In the genomic region with DNA sequence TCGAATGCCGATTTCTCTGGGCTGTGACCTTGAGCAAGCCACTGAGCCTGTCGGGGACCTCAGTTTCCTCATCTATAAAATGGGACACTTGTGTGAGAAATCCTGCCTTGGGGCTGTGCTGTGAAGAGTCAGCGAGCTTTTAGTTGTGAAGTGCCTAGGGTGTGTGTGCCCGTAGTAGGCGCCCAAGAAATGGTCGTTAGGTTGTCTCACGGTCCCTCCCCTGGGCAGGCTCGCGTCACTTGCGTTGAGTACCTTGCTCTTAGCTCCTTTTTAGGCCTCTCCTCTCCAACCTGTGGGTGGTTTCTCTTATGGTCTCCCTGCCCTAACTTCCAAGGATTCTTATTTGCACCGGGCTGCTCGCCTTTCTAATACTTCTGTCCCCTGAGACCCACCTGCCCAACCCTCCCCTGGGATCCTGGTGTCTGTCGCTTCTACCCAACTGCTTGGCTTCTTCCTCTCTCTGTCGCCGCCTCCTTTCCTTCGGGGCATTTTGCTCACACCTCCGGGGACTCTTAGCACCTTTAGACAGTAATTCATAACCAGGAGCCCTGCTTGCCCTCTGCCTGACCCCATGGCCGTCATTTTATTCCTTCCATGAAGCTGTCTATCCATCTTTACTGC, we compare ENCODE assay signal across 8 mouse cellular contexts. TPM values are rescaled to one million over a fixed set of nuclear protein-coding genes. Genes with fewer than 3 reads are reported as not detected.
A peak's percentile ranks its signal among the peaks of the same experiment; 100 is the strongest.
DNase-seq lines count a peak whose midpoint lies in the region; ATAC-seq and TF ChIP-seq lines count a peak whose summit lies in the region.

No protein-coding gene starts in this region.

- intact Hi-C loops in left cerebral cortex, postnatal 14 days (cut with DNase I), result loop anchor here (5.0 kb wide), 2 partner anchors 38 to 62 kb away; no protein-coding TSS in a partner anchor

- H3K9me3 ChIP-seq in G1E (replicated peaks), result 0 out of 2 replicates have a peak, but pooled peaks cover 2% of the 10 kb centered on the region
- H3K9me3 ChIP-seq in embryonic facial prominence, embryonic 13.5 days, result no peaks in the 10 kb centered on the region
- no peaks in the 10 kb centered on the region for H3K9me3 ChIP-seq in heart, postnatal 0 days (replicated peaks; ENCODE audit: control insufficient read depth, low read length)

- H3K4me3 ChIP-seq in kidney, adult 2 months (ENCODE audit: insufficient read depth, low read depth, low read length), result peak overlapping the region; percentile 92
- peak overlapping the region; percentile 95 for H3K4me3 ChIP-seq in G1E (ENCODE audit: low read depth, low read length)
- H3K4me3 ChIP-seq in embryonic facial prominence, embryonic 13.5 days, result peak overlapping the region; percentile 72
- peak overlapping the region; percentile 100 for H3K4me3 ChIP-seq in heart, postnatal 0 days (ENCODE audit: low read depth, low read length)

- DNase-seq in kidney, adult 2 months, result peak; percentile 58
- no peak for DNase-seq in kidney, adult 18-20 months
- DNase-seq in G1E (ENCODE audit: low spot score), result no peak
- peak; percentile 51 for DNase-seq in heart, postnatal 0 days (ENCODE audit: low spot score)
- DNase-seq in left cerebral cortex, postnatal 14 days (ENCODE audit: low spot score in 2 of 2), result peak; percentile 6 to 19
- peak; percentile 65 to 67 for DNase-seq in spleen, postnatal 10 days (ENCODE audit: low spot score in 2 of 2)

- WGBS in kidney, adult 2 months, result under 1% methylated on average over 19 of the region's 19 CpGs
- WGBS in embryonic facial prominence, embryonic 13.5 days, result 1% methylated on average over 19 of the region's 19 CpGs
- under 1% methylated on average over 19 of the region's 19 CpGs for WGBS in heart, postnatal 0 days

- 0 out of 2 replicates have a peak, but pooled peaks cover 11% of the 10 kb centered on the region for H3K4me1 ChIP-seq in kidney, adult 2 months (ENCODE audit: control insufficient read depth, insufficient read depth, low read length)
- H3K4me1 ChIP-seq in G1E (ENCODE audit: insufficient read depth, low read depth, low read length), result peaks cover 51% of the 10 kb centered on the region
- H3K4me1 ChIP-seq in embryonic facial prominence, embryonic 13.5 days, result peaks cover 21% of the 10 kb centered on the region
- H3K4me1 ChIP-seq in heart, postnatal 0 days (ENCODE audit: control insufficient read depth, insufficient read depth), result peaks cover 30% of the 10 kb centered on the region

- H3K36me3 ChIP-seq in kidney, adult 2 months (ENCODE audit: control insufficient read depth, insufficient read depth, low read length), result no peaks in the 10 kb centered on the region
- no peaks in the 10 kb centered on the region for H3K36me3 ChIP-seq in G1E (replicated peaks)
- no peaks in the 10 kb centered on the region for H3K36me3 ChIP-seq in embryonic facial prominence, embryonic 13.5 days
- no peaks in the 10 kb centered on the region for H3K36me3 ChIP-seq in heart, postnatal 0 days (replicated peaks; ENCODE audit: control insufficient read depth, insufficient read depth, low read length)

- ATAC-seq in G1E (ENCODE audit: extremely low read depth, insufficient number of reproducible peaks, low FRiP score, poor library complexity, severe bottlenecking), result no peak
- no peak for ATAC-seq in embryonic facial prominence, embryonic 13.5 days (ENCODE audit: insufficient number of reproducible peaks, insufficient read depth, low FRiP score, low TSS enrichment, low read depth)
- ATAC-seq in heart, postnatal 0 days (ENCODE audit: insufficient read depth, low read depth), result peak; percentile 5
- ATAC-seq in megakaryocyte, adult 5-6 weeks (ENCODE audit: poor library complexity, severe bottlenecking), result 0 out of 2 replicates have a peak, but pooled peaks have one; percentile 11

- no peak for TF ChIP-seq CTCF in kidney, adult 2 months (conservative IDR thresholded peaks at IDR 0.05; ENCODE audit: insufficient read depth, insufficient read length, low read depth, low read length)
- TF ChIP-seq CTCF in G1E (IDR thresholded peaks at IDR 0.05; ENCODE audit: low read depth, low read length), result no peak
- no peak for TF ChIP-seq CTCF in heart, postnatal 0 days (IDR thresholded peaks at IDR 0.05; ENCODE audit: low read depth)

- peak overlapping the region; percentile 79 for H3K27ac ChIP-seq in kidney, adult 2 months (ENCODE audit: insufficient read depth, low read depth, low read length)
- peak overlapping the region; percentile 62 for H3K27ac ChIP-seq in embryonic facial prominence, embryonic 13.5 days
- peak overlapping the region; percentile 99 for H3K27ac ChIP-seq in heart, postnatal 0 days (ENCODE audit: low read depth)

- TF ChIP-seq EP300 in heart, postnatal 0 days (IDR thresholded peaks at IDR 0.05; ENCODE audit: low read depth), result no peak

- H3K9ac ChIP-seq in embryonic facial prominence, embryonic 13.5 days, result peak overlapping the region; percentile 72
- H3K9ac ChIP-seq in heart, postnatal 0 days (replicated peaks; ENCODE audit: low read depth, low read length), result peak overlapping the region; percentile 99

- peak overlapping the region; percentile 86 for H3K4me2 ChIP-seq in embryonic facial prominence, embryonic 13.5 days
- H3K4me2 ChIP-seq in heart, postnatal 0 days (ENCODE audit: low read depth, low read length), result peak overlapping the region; percentile 85

- TF ChIP-seq POLR2A in kidney, adult 2 months (IDR thresholded peaks at IDR 0.05; ENCODE audit: low read depth, low read length), result no peak

- H3K27me3 ChIP-seq in kidney, adult 2 months (replicated peaks; ENCODE audit: control insufficient read depth, insufficient read depth, low read length), result no peaks in the 10 kb centered on the region; the same call in 1 of the 2 replicates
- no peaks in the 10 kb centered on the region for H3K27me3 ChIP-seq in G1E (ENCODE audit: insufficient read depth, low read length)
- H3K27me3 ChIP-seq in embryonic facial prominence, embryonic 13.5 days, result no peaks in the 10 kb centered on the region
- no peaks in the 10 kb centered on the region for H3K27me3 ChIP-seq in heart, postnatal 0 days (ENCODE audit: control insufficient read depth, insufficient read depth, low read length)

RNA-seq across cellular contexts. Expression of a gene that starts 0.7 kb away (rescaled TPM):
- polyA plus RNA-seq in kidney, adult 2 months (2012; rRNA removed), result 30.6 and 33.1 TPM in 2 replicates
- total RNA-seq in G1E (2014; fragmentation: Nextera tagmentation), result 124 and 125 TPM in 2 replicates
- 34.6 and 36.9 TPM in 2 replicates for total RNA-seq in G1E (2017)
- 14.3 and 47.3 TPM in 2 replicates for polyA plus RNA-seq in G1E (2012)
- polyA plus RNA-seq in embryonic facial prominence, embryonic 13.5 days (2015; fragmentation: Nextera tagmentation; extraction: Ambion mirVana), result 36.4 and 38.8 TPM in 2 replicates
- 124 and 140 TPM in 2 replicates for total RNA-seq in heart, postnatal 0 days (2014; rRNA removed; ENCODE audit: low replicate concordance)
- polyA plus RNA-seq in heart, postnatal 0 days (2015; fragmentation: Nextera tagmentation; extraction: Ambion mirVana), result 42.3 and 50.2 TPM in 2 replicates
- total RNA-seq in left cerebral cortex, postnatal 14 days (2021), result 10 to 100 TPM; 27.9 to 28.7 TPM
- 149 and 152 TPM in 2 replicates for total RNA-seq in megakaryocyte, adult 5-6 weeks (2015)
- 117 and 128 TPM in 2 replicates for total RNA-seq in megakaryocyte, adult 5-6 weeks (2017)

Comparison
In these comparisons a context has a peak if more than half of its experiments do, and no peak if none do; other contexts are left out.
1. DNase-seq: peak in kidney, adult 2 months (single experiment), heart, postnatal 0 days (single experiment), left cerebral cortex, postnatal 14 days (2 of 2) and spleen, postnatal 10 days (2 of 2); none in kidney, adult 18-20 months (single experiment) and G1E (single experiment).
2. ATAC-seq: peak in heart, postnatal 0 days (single experiment) and megakaryocyte, adult 5-6 weeks (single experiment); none in G1E (single experiment) and embryonic facial prominence, embryonic 13.5 days (single experiment).
3. Peak in every context shown above with its lines, with median percentiles within 50 percentile points of each other: H3K27ac ChIP-seq and H3K4me3 ChIP-seq.